Mouse (Mus musculus): ENCODE measurements around the gene Ksr1.

Gene Ksr1

GRCm38 (mm10) chr11:79116665-79117064 lies 29.5 kb downstream of the Ksr1 start:
- no peak for TF ChIP-seq GATA4 (IDR thresholded peaks at IDR 0.05; ENCODE audit: insufficient replicate concordance, low read length)

- TF ChIP-seq GATA4 (IDR thresholded peaks at IDR 0.05; ENCODE audit: insufficient replicate concordance, low read length), result no peak
Measured at GRCm38 (mm10) chr11:79115659-79116058, 30.5 kb downstream of the Ksr1 start.

- TF ChIP-seq GATA4 (IDR thresholded peaks at IDR 0.05; ENCODE audit: insufficient replicate concordance, low read length), result no peak
Measured at GRCm38 (mm10) chr11:79114061-79114460, 32.1 kb downstream of the Ksr1 start.

GRCm38 (mm10) chr11:79113397-79113796 lies 32.8 kb downstream of the Ksr1 start:
- TF ChIP-seq GATA4 (IDR thresholded peaks at IDR 0.05; ENCODE audit: insufficient replicate concordance, low read length), result no peak

- no peak for TF ChIP-seq GATA4 (IDR thresholded peaks at IDR 0.05; ENCODE audit: insufficient replicate concordance, low read length)
Measured at GRCm38 (mm10) chr11:79112559-79113302, 33.5 kb downstream of the Ksr1 start.

GRCm38 (mm10) chr11:79111864-79112558 lies 34.2 kb downstream of the Ksr1 start:
- TF ChIP-seq GATA4 (IDR thresholded peaks at IDR 0.05; ENCODE audit: insufficient replicate concordance, low read length), result no peak

- no peak for TF ChIP-seq GATA4 (IDR thresholded peaks at IDR 0.05; ENCODE audit: insufficient replicate concordance, low read length)
Measured at GRCm38 (mm10) chr11:79110446-79110845, 35.8 kb downstream of the Ksr1 start.

- TF ChIP-seq GATA4 (IDR thresholded peaks at IDR 0.05; ENCODE audit: insufficient replicate concordance, low read length), result no peak
Measured at GRCm38 (mm10) chr11:79107934-79108333, 38.3 kb downstream of the Ksr1 start.

GRCm38 (mm10) chr11:79104998-79105397 lies 41.2 kb downstream of the Ksr1 start:
- TF ChIP-seq GATA4 (IDR thresholded peaks at IDR 0.05; ENCODE audit: insufficient replicate concordance, low read length), result no peak

GRCm38 (mm10) chr11:79104538-79104937 lies 41.7 kb downstream of the Ksr1 start:
- no peak for TF ChIP-seq GATA4 (IDR thresholded peaks at IDR 0.05; ENCODE audit: insufficient replicate concordance, low read length)

GRCm38 (mm10) chr11:79104096-79104495 lies 42.1 kb downstream of the Ksr1 start:
- no peak for TF ChIP-seq GATA4 (IDR thresholded peaks at IDR 0.05; ENCODE audit: insufficient replicate concordance, low read length)

GRCm38 (mm10) chr11:79103461-79103869 lies 42.7 kb downstream of the Ksr1 start:
- TF ChIP-seq GATA4 (IDR thresholded peaks at IDR 0.05; ENCODE audit: insufficient replicate concordance, low read length), result no peak

- TF ChIP-seq GATA4 (IDR thresholded peaks at IDR 0.05; ENCODE audit: insufficient replicate concordance, low read length), result no peak
Measured at GRCm38 (mm10) chr11:79102280-79102679, 43.9 kb downstream of the Ksr1 start.

- TF ChIP-seq GATA4 (IDR thresholded peaks at IDR 0.05; ENCODE audit: insufficient replicate concordance, low read length), result no peak
Measured at GRCm38 (mm10) chr11:79101568-79101967, 44.6 kb downstream of the Ksr1 start.

- TF ChIP-seq GATA4 (IDR thresholded peaks at IDR 0.05; ENCODE audit: insufficient replicate concordance, low read length), result no peak
Measured at GRCm38 (mm10) chr11:79099032-79099431, 47.2 kb downstream of the Ksr1 start.

GRCm38 (mm10) chr11:79097736-79098135 lies 48.5 kb downstream of the Ksr1 start:
- no peak for TF ChIP-seq GATA4 (IDR thresholded peaks at IDR 0.05; ENCODE audit: insufficient replicate concordance, low read length)
